Mouse (Mus musculus) testis, adult 2 months (tissue): ENCODE results near the gene Crlf2. TPM values are rescaled to one million over a fixed set of nuclear protein-coding genes. Genes with fewer than 3 reads are reported as not detected.

Experiments
- H3K27ac ChIP-seq: fragments of 200-500 bp; 2 replicates; pipeline ENCODE4 v1.5.1; 2012; ENCODE audit warnings: low read depth, low read length; ENCODE audit not compliant: control insufficient read depth, insufficient read depth
- H3K27me3 ChIP-seq: fragments of 200-500 bp; 2 replicates; pipeline ENCODE4 v1.6.1; 2012; ENCODE audit warnings: mild to moderate bottlenecking, low read length, moderate library complexity; ENCODE audit not compliant: control insufficient read depth, insufficient read depth
- H3K36me3 ChIP-seq: fragments of 200-500 bp; 2 replicates; pipeline ENCODE4 v1.6.1; 2012; ENCODE audit warnings: mild to moderate bottlenecking, low read length; ENCODE audit not compliant: control insufficient read depth, insufficient read depth
- H3K4me1 ChIP-seq: fragments of 200-500 bp; 2 replicates; pipeline ENCODE4 v1.6.1; 2012; ENCODE audit warnings: low read length; ENCODE audit not compliant: control insufficient read depth, insufficient read depth
- H3K4me3 ChIP-seq: fragments of 200-500 bp; 2 replicates; pipeline ENCODE4 v1.5.1; 2012; ENCODE audit warnings: low read depth, mild to moderate bottlenecking, low read length, moderate library complexity, mixed read lengths; ENCODE audit not compliant: control insufficient read depth
- CTCF ChIP-seq: fragments of 200-500 bp; IDR thresholded peaks from 2 replicates; pipeline ENCODE4 v1.5.1; 2012; ENCODE audit warnings: low read depth, mild to moderate bottlenecking, inconsistent platforms, low read length, moderate library complexity; ENCODE audit not compliant: control insufficient read depth, insufficient read depth, insufficient replicate concordance
- POLR2A ChIP-seq: fragments of 200-500 bp; IDR thresholded peaks from 2 replicates; pipeline ENCODE4 v1.6.1; 2012; ENCODE audit warnings: low read depth, mild to moderate bottlenecking, inconsistent platforms, low read length, moderate library complexity; ENCODE audit not compliant: control insufficient read depth
- polyA plus RNA-seq: library from polyadenylated mRNA; depleted of rRNA; stranded (reverse); fragments of >200 nt; gene quantifications from 2 replicates; pipeline ENCODE4 v1.2.3, GENCODE M21; 2012

The Crlf2 gene
- polyA plus RNA-seq, 1 experiment: 24.0 TPM

GRCm38 (mm10) chr5:109558123-109558403 is 730 bp downstream of the Crlf2 start:
- TF ChIP-seq CTCF (no peak), POLR2A (no peak)
- Histone ChIP-seq H3K27ac (peak overlapping the region; percentile 97), H3K36me3 (no peaks in the 10 kb centered on the region), H3K27me3 (no peaks in the 10 kb centered on the region), H3K4me1 (peaks cover 18% of the 10 kb centered on the region), H3K4me3 (peak overlapping the region; percentile 92)

- peak overlapping the region; percentile 97 for H3K27ac ChIP-seq
- peak overlapping the region; percentile 92 for H3K4me3 ChIP-seq
- TF ChIP-seq POLR2A: peak; percentile 34
- no peak for TF ChIP-seq CTCF
- no peaks in the 10 kb centered on the region for H3K27me3 ChIP-seq
- no peaks in the 10 kb centered on the region for H3K36me3 ChIP-seq
- peaks cover 21% of the 10 kb centered on the region for H3K4me1 ChIP-seq
Observed at GRCm38 (mm10) chr5:109557321-109558122, 1.3 kb downstream of the Crlf2 start.

- peak overlapping the region; percentile 92 for H3K4me3 ChIP-seq
- peak overlapping the region; percentile 97 for H3K27ac ChIP-seq
- TF ChIP-seq CTCF: no peak
- peaks cover 23% of the 10 kb centered on the region for H3K4me1 ChIP-seq
- H3K27me3 ChIP-seq: no peaks in the 10 kb centered on the region
- no peaks in the 10 kb centered on the region for H3K36me3 ChIP-seq
Observed at GRCm38 (mm10) chr5:109556591-109557320, 2.0 kb downstream of the Crlf2 start.

GRCm38 (mm10) chr5:109555676-109556571 is 2.9 kb downstream of the Crlf2 start:
- peak overlapping the region; percentile 92 for H3K4me3 ChIP-seq
- no peak; the same call in 1 of the 2 replicates for TF ChIP-seq POLR2A
- no peak for TF ChIP-seq CTCF
- peak overlapping the region; percentile 97 for H3K27ac ChIP-seq
- no peaks in the 10 kb centered on the region for H3K36me3 ChIP-seq
- H3K4me1 ChIP-seq: peaks cover 27% of the 10 kb centered on the region
- no peaks in the 10 kb centered on the region for H3K27me3 ChIP-seq

GRCm38 (mm10) chr5:109555236-109555675 is 3.5 kb downstream of the Crlf2 start:
- Histone ChIP-seq H3K4me3 (peak overlapping the region; percentile 92), H3K27ac (no peak overlapping the region)
- TF ChIP-seq CTCF (no peak), POLR2A (no peak)

GRCm38 (mm10) chr5:109554091-109555050 is 4.4 kb downstream of the Crlf2 start:
- TF ChIP-seq CTCF (no peak), POLR2A (peak; percentile 45)
- H3K36me3 ChIP-seq: no peaks in the 10 kb centered on the region
- peak overlapping the region; percentile 71 for H3K4me3 ChIP-seq
- H3K27me3 ChIP-seq: no peaks in the 10 kb centered on the region
- H3K27ac ChIP-seq: peak overlapping the region; percentile 63
- peaks cover 27% of the 10 kb centered on the region for H3K4me1 ChIP-seq

More at GRCm38 (mm10) chr5:109555236-109555675, 3.5 kb downstream of the Crlf2 start:
- Histone ChIP-seq H3K36me3 (no peaks in the 10 kb centered on the region), H3K27me3 (no peaks in the 10 kb centered on the region), H3K4me1 (peaks cover 27% of the 10 kb centered on the region)
